Mouse (Mus musculus): ENCODE data around the gene Entpd6.

Gene Entpd6

DNA sequence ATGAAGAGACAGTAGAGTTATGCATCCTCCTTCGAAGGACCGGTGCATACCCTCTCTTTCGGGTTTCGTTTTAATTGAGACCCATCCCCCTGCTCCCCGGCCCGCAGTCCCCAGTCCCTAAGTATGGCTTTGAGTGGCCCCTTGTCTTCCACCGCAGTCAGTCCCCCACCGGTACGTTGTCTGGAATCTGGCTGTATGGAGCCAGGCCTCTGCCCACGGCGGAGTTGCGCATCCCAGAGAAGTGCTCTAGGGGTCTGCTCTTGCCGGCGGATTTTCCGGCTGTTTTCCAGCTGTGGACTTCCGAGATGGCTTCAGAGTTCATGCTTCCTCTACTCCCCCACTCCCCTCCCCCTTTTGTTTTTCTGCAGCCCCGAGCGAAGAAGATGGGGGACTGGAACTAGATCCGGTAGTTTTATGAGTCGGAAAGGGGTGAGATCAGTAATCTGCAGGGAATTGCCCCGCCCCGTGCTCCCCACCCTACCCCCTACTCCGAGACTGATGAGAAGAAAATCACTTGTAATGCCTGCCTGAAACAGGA, 38.5 kb downstream of the Entpd6 start:
- no peak for DNase-seq (ENCODE audit: low spot score)

DNA sequence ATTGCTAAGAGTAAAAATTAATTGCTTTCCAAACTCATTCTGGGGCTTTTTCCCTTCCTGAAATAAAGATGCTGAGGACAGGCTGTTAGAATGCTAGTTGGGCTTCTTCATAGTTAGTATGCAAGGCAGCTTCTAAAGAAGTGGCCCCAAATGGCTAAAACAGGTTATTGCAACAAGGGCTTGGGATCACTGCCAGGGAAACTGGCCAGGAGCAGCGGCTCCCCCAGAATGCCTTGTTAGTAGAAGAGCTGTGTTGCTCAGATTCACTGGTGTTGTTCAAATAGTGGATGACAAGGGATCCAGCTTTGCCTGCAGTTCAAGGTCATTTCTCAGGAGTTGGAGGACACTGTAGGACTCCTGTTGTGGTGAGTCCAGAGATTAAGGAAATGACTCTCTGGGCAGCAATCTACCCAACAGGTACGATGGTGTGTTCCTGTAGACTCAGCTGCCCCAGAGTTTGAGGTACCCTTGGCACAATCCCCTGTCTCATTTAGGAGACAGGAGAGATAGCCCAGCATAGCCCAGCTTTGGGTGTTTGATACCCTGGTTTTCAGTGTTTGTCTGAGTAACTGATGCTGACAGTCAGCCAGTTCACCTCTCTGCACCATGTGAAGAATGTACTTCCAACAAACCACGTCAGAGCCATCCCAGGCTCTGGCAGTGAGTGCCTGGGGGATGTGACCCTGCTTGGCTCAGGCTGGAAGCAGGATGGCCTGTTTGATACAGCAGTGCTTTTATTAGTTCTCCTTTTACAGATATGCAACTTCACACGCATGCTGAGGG, 40.1 kb downstream of the Entpd6 start:
- peak; percentile 81 for DNase-seq (ENCODE audit: low spot score)

DNA sequence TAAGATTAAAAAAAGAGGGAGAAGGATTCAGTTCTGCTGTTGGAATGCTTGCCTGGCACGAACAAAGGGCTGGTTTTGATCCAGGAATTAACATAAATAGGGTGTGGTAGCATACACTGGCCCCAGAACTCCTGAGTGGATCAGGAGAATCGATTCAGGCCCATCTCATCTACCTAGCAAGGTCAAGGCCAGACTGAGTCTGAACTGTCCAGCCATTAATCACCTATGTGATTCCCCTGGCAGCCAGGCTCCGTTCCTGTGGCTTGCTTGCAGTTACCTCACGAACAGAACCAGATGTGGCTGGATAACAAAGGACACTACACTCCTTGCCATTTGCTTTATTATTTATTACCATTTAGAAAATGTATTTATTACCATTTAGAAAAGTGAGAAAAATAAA, 44.5 kb downstream of the Entpd6 start:
- DNase-seq (ENCODE audit: low spot score) = no peak

DNA sequence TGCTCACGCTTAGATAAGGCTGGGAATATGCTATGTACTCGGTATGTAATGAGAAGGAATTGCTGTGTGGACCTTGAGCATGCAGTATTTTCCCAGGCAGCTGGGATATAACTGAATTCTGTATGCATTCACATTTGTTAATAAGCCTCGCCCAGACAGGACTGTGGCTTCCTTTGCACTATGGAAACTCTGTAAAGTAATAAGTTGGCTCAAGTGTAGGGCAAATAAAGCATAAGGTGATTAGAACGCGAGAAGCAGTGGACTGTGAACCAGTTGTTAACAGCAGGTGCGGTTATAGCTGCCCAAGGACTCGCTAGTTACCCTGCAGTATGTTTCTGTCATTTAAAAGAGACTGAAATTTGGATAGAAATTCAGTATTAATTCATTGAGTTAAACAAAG, 49.2 kb downstream of the Entpd6 start:
- DNase-seq (ENCODE audit: low spot score) = no peak

DNA sequence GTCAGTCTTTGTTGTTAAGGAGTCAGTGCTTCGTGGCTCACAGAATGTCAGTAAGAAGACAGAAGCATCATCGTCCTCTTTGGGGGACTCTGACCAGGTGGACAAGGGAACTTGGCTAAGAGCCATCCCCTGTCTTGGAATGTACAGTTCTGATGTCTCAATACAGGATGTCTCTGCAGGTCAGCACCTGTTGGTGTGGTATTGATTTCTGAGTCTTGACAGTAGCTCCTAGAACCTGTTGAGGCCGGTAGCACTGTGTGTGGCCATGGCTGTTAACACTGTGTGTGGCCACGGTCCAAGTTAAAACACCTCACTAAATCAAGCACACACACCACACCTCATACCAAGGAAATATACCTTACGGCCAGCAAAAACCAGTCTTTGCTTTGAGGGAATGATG, 51.8 kb downstream of the Entpd6 start:
- DNase-seq (ENCODE audit: low spot score) = no peak

DNA sequence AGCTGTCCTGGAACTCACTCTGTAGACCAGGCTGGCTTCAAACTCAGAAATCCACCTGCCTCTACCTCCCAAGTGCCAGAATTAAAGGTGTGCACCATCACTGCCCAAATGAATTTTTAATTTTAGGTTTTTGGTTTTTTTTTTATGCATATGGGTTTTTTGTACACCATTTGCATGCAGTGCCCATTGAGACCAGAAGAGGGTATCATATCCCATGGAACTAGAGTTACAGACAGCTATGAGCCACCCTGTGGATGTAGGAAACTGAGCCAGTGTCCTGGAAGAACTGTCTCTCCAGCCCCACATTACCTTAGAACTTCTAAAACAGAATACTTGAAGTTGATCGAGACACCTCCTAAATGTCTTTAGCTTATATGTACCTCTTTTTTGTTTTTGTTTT, 54.2 kb downstream of the Entpd6 start:
- no peak for DNase-seq (ENCODE audit: low spot score)

DNA sequence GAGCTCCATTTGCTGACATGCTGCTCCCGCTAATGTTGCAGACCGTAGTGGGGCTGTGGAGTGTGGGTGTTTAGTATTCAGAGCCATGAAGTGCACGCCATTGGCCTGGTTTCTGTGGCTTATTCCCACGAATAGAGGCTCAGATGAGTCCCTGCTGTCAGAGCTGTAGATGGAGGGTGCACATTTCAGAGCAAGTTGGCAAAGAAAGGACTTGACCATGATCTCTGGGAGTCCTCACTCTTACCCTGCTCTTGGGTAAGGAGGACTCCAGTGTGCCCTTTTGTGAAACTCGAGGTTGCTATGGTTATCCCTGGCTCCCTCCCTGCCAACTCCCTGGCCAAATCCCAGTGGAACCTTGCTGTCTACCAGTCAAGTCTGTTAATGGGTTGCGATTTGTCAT, 59.5 kb downstream of the Entpd6 start:
- DNase-seq (ENCODE audit: low spot score) = no peak

DNA sequence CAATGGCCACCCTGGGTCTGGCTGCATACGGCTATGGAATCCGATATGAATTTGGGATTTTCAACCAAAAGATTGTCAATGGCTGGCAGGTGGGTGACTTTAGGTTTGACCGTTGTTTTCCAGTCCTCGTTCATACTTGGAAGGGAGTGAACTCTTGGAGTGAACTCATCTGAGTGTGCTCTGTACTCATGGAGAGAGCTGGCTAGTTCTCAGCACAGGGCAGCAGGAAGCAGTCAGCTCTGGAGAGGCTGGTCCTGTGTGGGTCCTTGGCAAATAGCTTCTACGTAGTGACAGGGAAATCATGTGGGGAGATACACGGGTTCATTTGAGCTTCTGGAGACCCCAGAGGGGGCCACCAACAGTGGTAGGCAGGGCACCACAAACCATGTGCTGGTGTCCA, 60.0 kb downstream of the Entpd6 start:
- DNase-seq (ENCODE audit: low spot score) = no peak

DNA sequence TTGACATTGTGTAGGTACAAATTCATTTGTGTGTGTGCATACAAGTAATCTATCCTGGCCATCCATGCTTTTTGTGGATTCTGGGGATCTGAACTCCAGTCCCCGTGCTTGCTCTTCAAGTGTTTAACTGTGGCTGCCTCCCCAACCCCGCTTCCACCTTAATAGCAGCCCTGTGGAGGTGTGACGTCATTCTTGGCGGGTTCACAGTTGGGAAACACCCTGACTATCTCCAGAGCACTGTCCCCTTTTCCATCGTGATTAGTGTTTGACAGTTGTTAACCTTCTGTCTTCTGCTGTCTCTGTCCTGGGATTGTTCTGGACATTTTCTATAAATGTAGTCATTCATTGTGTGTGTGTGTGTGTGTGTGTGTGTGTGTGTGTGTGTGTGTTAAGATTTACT, 61.8 kb downstream of the Entpd6 start:
- DNase-seq (ENCODE audit: low spot score) = no peak

DNA sequence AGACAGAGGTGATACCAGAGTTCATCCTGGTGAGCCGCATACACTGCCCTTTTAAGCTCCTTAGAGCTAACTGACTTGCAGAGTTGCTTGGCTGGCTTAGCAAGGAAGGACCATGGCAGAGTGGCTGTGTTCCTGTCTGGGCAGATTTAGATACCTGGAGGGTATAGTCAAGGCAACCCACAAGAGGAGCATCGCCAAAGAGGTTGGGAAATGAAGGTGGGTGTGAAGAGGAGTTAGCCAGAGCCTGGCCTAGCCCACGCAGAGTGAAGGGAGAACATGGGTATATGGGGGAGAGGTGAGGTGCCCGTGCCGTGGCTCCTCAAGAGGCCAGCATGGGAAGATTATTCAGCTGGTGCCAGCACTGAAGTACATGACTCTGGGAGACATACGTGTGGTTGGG, 64.0 kb downstream of the Entpd6 start:
- no peak for DNase-seq (ENCODE audit: low spot score)

DNA sequence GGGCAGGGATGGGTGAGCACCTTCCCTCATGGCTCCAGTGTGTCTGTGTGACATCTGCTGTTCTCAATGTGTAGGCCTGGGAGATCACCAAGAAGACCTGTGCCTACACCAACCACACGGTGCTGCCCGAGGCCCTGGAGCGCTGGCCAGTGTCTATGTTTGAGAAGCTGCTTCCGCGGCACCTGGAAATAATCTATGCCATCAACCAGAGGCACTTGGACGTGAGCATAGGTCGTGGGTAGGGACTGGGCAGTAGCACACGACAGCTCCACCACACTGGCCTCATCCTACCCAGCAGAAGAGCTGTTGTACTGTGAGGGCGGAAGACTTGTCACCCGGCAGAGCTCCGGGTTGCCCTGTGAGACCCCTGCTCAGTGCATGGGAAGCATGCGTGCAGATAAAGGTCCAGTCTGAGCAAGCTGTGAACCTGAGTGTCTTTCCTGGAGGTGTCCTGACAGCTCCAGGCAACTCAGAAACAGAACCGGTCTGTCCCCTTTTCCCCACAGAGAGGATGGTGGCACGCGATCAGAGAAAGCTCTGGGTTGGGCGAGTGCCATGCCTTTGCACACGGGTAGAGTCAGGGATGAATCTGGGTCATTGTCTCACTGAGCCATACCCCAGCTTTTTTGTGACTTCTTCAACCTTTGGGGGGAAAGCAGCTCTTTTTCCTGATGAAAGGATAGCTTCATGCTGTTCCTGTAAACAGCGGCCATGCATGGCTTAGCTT, 68.0 kb downstream of the Entpd6 start:
- DNase-seq (ENCODE audit: low spot score) = no peak

DNA sequence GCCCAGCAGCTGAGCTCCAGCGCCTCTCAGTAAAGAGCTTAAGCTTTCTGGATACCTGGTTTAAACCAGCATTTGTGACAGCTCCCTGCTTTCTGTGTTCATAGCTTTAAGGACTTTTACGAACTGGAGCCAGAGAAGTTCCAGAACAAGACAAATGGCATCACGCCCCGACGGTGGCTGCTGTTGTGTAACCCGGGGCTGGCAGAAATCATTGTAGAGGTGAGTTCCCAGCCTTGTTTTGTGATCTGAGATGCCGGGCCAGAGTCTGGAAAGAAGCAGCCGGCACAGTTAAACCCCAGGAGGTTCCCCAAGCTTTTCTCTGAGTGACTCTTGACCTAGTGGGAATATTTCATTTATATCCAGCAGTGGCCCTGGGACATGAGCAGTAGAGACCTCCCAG, 69.9 kb downstream of the Entpd6 start:
- DNase-seq (ENCODE audit: low spot score) = no peak

DNA sequence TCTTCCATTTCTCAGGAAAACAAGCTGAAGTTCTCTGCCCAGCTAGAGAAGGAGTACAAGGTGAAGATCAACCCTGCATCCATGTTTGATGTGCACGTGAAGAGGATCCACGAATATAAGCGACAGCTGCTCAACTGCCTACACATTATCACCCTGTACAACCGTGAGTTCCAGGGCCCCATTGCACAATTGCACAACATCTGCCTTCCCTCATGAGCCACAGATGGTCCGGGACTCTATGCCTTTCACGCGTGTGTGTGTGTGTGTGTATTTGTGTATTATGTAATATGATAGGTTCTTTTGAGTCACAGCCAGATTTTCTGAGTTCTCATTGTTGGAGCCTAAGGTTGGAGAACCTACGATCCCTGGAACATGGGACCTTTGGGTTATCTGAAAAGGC, 71.9 kb downstream of the Entpd6 start:
- DNase-seq (ENCODE audit: low spot score) = no peak
